In the genomic region with DNA sequence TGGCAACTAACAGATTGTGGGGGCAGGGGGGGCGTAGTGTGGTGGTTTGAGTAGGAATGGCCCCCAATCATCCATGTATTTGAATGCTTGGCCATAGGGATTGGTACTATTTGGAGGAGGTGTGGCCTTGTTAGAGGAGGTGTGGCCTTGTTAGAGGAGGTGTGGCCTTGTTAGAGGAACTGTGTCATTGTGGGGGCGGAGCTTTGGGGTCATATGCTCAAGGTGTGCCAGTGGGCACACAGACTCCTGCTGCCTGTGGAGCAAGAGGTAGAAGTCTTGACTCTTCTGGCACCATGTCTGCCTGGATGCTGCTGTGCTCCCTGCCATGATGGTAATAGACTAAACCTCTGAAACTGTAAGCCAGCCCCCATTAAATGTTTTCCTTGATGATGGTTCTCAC, we compare ENCODE assay signal across 19 mouse cellular contexts. TPM values are rescaled to one million over a fixed set of nuclear protein-coding genes. Genes with fewer than 3 reads are reported as not detected.
"Had no signal": no experiment of that assay in that cellular context is flagged by ENCODE, and none has a peak within 500 bp of the region (broad histone marks: within the 10 kb centered on the region; RNA-seq: fewer than 3 reads in every experiment).

No protein-coding gene starts in this region.

- ATAC-seq: hindbrain, postnatal 0 days; intestine, embryonic 16.5 days; liver, postnatal 0 days had no signal

- DNase-seq: gastrocnemius, adult 2 months; gastrocnemius, postnatal 14 days; gastrocnemius, postnatal 36 days; heart, adult 2 months; heart, postnatal 14 days; heart, postnatal 36 days; kidney, adult 11 months; kidney, adult 2 months; kidney, postnatal 10 days; kidney, postnatal 25 days; kidney, postnatal 4 days; liver; liver, embryonic 13.5 days; liver, postnatal 0 days had no signal

RNA-seq across cellular contexts. Expression of a gene that starts 25.7 kb away (rescaled TPM):
- total RNA-seq: hematopoietic stem cell, adult 5-6 weeks had no signal
- polyA plus RNA-seq: liver, embryonic 11.5 days; liver, embryonic 13.5 days; liver, embryonic 15.5 days; liver, postnatal 0 days had no signal

RNA-seq across cellular contexts. Expression of a gene that starts 25.9 kb away (rescaled TPM):
- total RNA-seq: hematopoietic stem cell, adult 5-6 weeks had no signal
